ENCODE assay signal across 20 mouse cellular contexts in genomic region chr15:99195043-99195442, GRCm38 (mm10). TPM values are rescaled to one million over a fixed set of nuclear protein-coding genes. Genes with fewer than 3 reads are reported as not detected.
A peak's percentile ranks its signal among the peaks of the same experiment; 100 is the strongest.
DNase-seq lines count a peak whose midpoint lies in the region; ATAC-seq and TF ChIP-seq lines count a peak whose summit lies in the region.
"Had no signal": no experiment of that assay in that cellular context is flagged by ENCODE, and none has a peak within 500 bp of the region (broad histone marks: within the 10 kb centered on the region; RNA-seq: fewer than 3 reads in every experiment).

No protein-coding gene starts in this region.

- TF ChIP-seq CTCF in hindbrain, postnatal 0 days (IDR thresholded peaks at IDR 0.05; ENCODE audit: low read depth) = no peak
- no peak for TF ChIP-seq CTCF in olfactory bulb, adult 2 months (IDR thresholded peaks at IDR 0.05; ENCODE audit: insufficient read depth, low read depth, low read length)

- H3K4me1 ChIP-seq in hindbrain, postnatal 0 days (ENCODE audit: insufficient read depth, low read length) = no peaks in the 10 kb centered on the region
- H3K4me1 ChIP-seq in hindbrain, embryonic 12.5 days = no peaks in the 10 kb centered on the region
- peaks cover 27% of the 10 kb centered on the region for H3K4me1 ChIP-seq in olfactory bulb, adult 2 months (ENCODE audit: control insufficient read depth, insufficient read depth, low read length)
- H3K4me1 ChIP-seq: limb, embryonic 13.5 days; liver, embryonic 15.5 days; midbrain, embryonic 15.5 days had no signal

- no peak overlapping the region for H3K4me2 ChIP-seq in hindbrain, postnatal 0 days (ENCODE audit: low read depth, low read length)
- no peak overlapping the region for H3K4me2 ChIP-seq in hindbrain, embryonic 12.5 days (replicated peaks)
- H3K4me2 ChIP-seq: limb, embryonic 13.5 days; liver, embryonic 15.5 days; midbrain, embryonic 15.5 days had no signal

- intact Hi-C loops in heart, postnatal 25 days (cut with DNase I) = no loop called here

- DNase-seq in hindbrain, postnatal 0 days (ENCODE audit: low spot score) = peak; percentile 58
- peak; percentile 44 for DNase-seq in retina, postnatal 1 day
- DNase-seq in retina, embryonic 14.5 days (ENCODE audit: low spot score) = no peak
- DNase-seq in embryo, embryonic 11.5 days (ENCODE audit: low read depth, low spot score) = peak; percentile 11
- no peak for DNase-seq in T-cell, adult 2 months (ENCODE audit: low spot score)
- no peak for DNase-seq in heart, postnatal 25 days (ENCODE audit: low spot score)
- DNase-seq: cerebellum, adult 18-20 months; heart, adult 11 months; kidney, postnatal 14 days; layer of hippocampus, adult 9-11 months; thymus, adult 18-20 months had no signal

- no peaks in the 10 kb centered on the region for H3K9me3 ChIP-seq in hindbrain, postnatal 0 days (ENCODE audit: low read length)
- no peaks in the 10 kb centered on the region for H3K9me3 ChIP-seq in hindbrain, embryonic 12.5 days (replicated peaks)
- H3K9me3 ChIP-seq: limb, embryonic 13.5 days; liver, embryonic 15.5 days; midbrain, embryonic 15.5 days had no signal

- no peaks in the 10 kb centered on the region; the same call in 1 of the 2 replicates for H3K36me3 ChIP-seq in hindbrain, postnatal 0 days (ENCODE audit: insufficient read depth, low read length)
- H3K36me3 ChIP-seq in hindbrain, embryonic 12.5 days = peaks cover 37% of the 10 kb centered on the region
- H3K36me3 ChIP-seq: midbrain, embryonic 15.5 days had no signal

- H3K4me3 ChIP-seq in hindbrain, postnatal 0 days (ENCODE audit: low read length) = no peak overlapping the region
- H3K4me3 ChIP-seq in hindbrain, embryonic 12.5 days = no peak overlapping the region
- no peak overlapping the region for H3K4me3 ChIP-seq in olfactory bulb, adult 2 months (ENCODE audit: insufficient read depth, low read depth, low read length)
- H3K4me3 ChIP-seq: erythroblast, embryonic 14.5 days; limb, embryonic 13.5 days; liver, embryonic 15.5 days; midbrain, embryonic 15.5 days had no signal

- no peak overlapping the region for H3K9ac ChIP-seq in hindbrain, postnatal 0 days (replicated peaks; ENCODE audit: low read length)
- H3K9ac ChIP-seq in hindbrain, embryonic 12.5 days = no peak overlapping the region
- H3K9ac ChIP-seq: limb, embryonic 13.5 days; liver, embryonic 15.5 days; midbrain, embryonic 15.5 days had no signal

- no peak overlapping the region for H3K27ac ChIP-seq in hindbrain, postnatal 0 days
- no peak overlapping the region for H3K27ac ChIP-seq in hindbrain, embryonic 12.5 days
- peak overlapping the region; percentile 95 for H3K27ac ChIP-seq in olfactory bulb, adult 2 months (ENCODE audit: insufficient read depth, low read depth, low read length)
- H3K27ac ChIP-seq: limb, embryonic 13.5 days; liver, embryonic 15.5 days; macrophage; midbrain, embryonic 15.5 days had no signal

- H3K27me3 ChIP-seq in hindbrain, postnatal 0 days (ENCODE audit: insufficient read depth, low read length) = no peaks in the 10 kb centered on the region
- no peaks in the 10 kb centered on the region for H3K27me3 ChIP-seq in hindbrain, embryonic 12.5 days
- H3K27me3 ChIP-seq: limb, embryonic 13.5 days; liver, embryonic 15.5 days; midbrain, embryonic 15.5 days had no signal

- no peak for TF ChIP-seq POLR2A in olfactory bulb, adult 2 months (IDR thresholded peaks at IDR 0.05; ENCODE audit: insufficient read depth, low read depth, low read length)

- 34% methylated on average over 6 of the region's 6 CpGs for WGBS in hindbrain, postnatal 0 days
- WGBS in hindbrain, embryonic 12.5 days = 60% methylated on average over 6 of the region's 6 CpGs
- WGBS in olfactory bulb, adult 2 months = 15% methylated on average over 6 of the region's 6 CpGs

- no peak for ATAC-seq in hindbrain, postnatal 0 days
- ATAC-seq in hindbrain, embryonic 12.5 days (ENCODE audit: low FRiP score) = no peak
- ATAC-seq: intestine, postnatal 0 days; midbrain, embryonic 15.5 days had no signal

RNA-seq across cellular contexts. Expression of gene Kcnh3, which starts 29.6 kb away (rescaled TPM):
- total RNA-seq in hindbrain, postnatal 0 days (2014; rRNA removed) = 1.8 and 3.6 TPM in 2 replicates
- 0.91 and 1.2 TPM in 2 replicates for polyA plus RNA-seq in hindbrain, postnatal 0 days (2015; fragmentation: Nextera tagmentation; extraction: Ambion mirVana)
- 0.40 TPM in 1 of 2 replicates, not detected in the other for polyA plus RNA-seq in hindbrain, embryonic 12.5 days (2016; fragmentation: Nextera tagmentation; extraction: Ambion mirVana)
- not detected in 2 replicates for polyA plus RNA-seq in olfactory bulb, adult 2 months (2012; ENCODE audit: insufficient read depth, insufficient read length, low replicate concordance, missing spikeins)
- under 1 TPM; 0.06 to 0.18 TPM for total RNA-seq in heart, postnatal 25 days (2021)
- total RNA-seq: hematopoietic stem cell, adult 5-6 weeks had no signal
- polyA plus RNA-seq: macrophage had no signal

RNA-seq across cellular contexts. Expression of gene Mcrs1, which starts 56.7 kb away (rescaled TPM):
- total RNA-seq in hindbrain, postnatal 0 days (2014; rRNA removed) = 228 and 229 TPM in 2 replicates
- polyA plus RNA-seq in hindbrain, postnatal 0 days (2015; fragmentation: Nextera tagmentation; extraction: Ambion mirVana) = 199 and 206 TPM in 2 replicates
- polyA plus RNA-seq in hindbrain, embryonic 12.5 days (2016; fragmentation: Nextera tagmentation; extraction: Ambion mirVana) = 178 and 179 TPM in 2 replicates
- polyA plus RNA-seq in olfactory bulb, adult 2 months (2012; ENCODE audit: insufficient read depth, insufficient read length, low replicate concordance, missing spikeins) = not detected in 2 replicates
- 10 to 100 TPM; 47.4 to 50.9 TPM for total RNA-seq in heart, postnatal 25 days (2021)

Comparison
In these comparisons a context has a peak if more than half of its experiments do, and no peak if none do; other contexts are left out.
1. DNase-seq: peak in hindbrain, postnatal 0 days (single experiment), retina, postnatal 1 day (single experiment) and embryo, embryonic 11.5 days (single experiment); none in retina, embryonic 14.5 days (single experiment), T-cell, adult 2 months (single experiment) and heart, postnatal 25 days (single experiment).